Mouse (Mus musculus) embryonic facial prominence, embryonic 10.5 days (tissue): ENCODE data around the gene Letmd1. TPM values are rescaled to one million over a fixed set of nuclear protein-coding genes. Genes with fewer than 3 reads are reported as not detected.

Experiments used
- DNase-seq: peaks from one replicate; pipeline ENCODE4 v3.0.0-alpha.2; 2017; ENCODE audit warnings: low spot score
- H3K27ac ChIP-seq: fragments of 300-500 bp; sonication (generic); replicated peaks from 2 replicates; pipeline ENCODE4 v1.5.1; 2016; ENCODE audit warnings: mild to moderate bottlenecking
- H3K27me3 ChIP-seq: fragments of 300-500 bp; sonication (generic); replicated peaks from 2 replicates; pipeline ENCODE4 v1.6.1; 2016; ENCODE audit warnings: low read depth, mild to moderate bottlenecking; ENCODE audit not compliant: poor library complexity, severe bottlenecking
- H3K36me3 ChIP-seq: fragments of 300-500 bp; sonication (generic); replicated peaks from 2 replicates; pipeline ENCODE4 v1.6.1; 2016; ENCODE audit warnings: mild to moderate bottlenecking, moderate library complexity
- H3K4me1 ChIP-seq: fragments of 300-500 bp; sonication (generic); 2 replicates; pipeline ENCODE4 v1.6.1; 2016
- H3K4me3 ChIP-seq: fragments of 300-500 bp; sonication (generic); 2 replicates; pipeline ENCODE4 v1.5.1; 2016; ENCODE audit warnings: mild to moderate bottlenecking, moderate library complexity
- H3K9me3 ChIP-seq: fragments of 300-500 bp; sonication (generic); 2 replicates; pipeline ENCODE4 v1.6.1; 2016; ENCODE audit warnings: mild to moderate bottlenecking
- WGBS: fragments of 180-500 bp; shearing (Covaris S2); methylation state at CpG from one replicate; pipeline ENCODE4 v1.1.7; 2016; 5-methylcytosine and 5-hydroxymethylcytosine counted together
- polyA plus RNA-seq: library from polyadenylated mRNA; unstranded; fragments of >200 nt; fragmentation: Nextera tagmentation; extraction: Ambion mirVana; gene quantifications from 2 replicates; pipeline ENCODE4 v1.2.1, GENCODE M21; 2016

The Letmd1 gene
- polyA plus RNA-seq, 1 experiment from 2014 or later = 38.6 TPM

DNA sequence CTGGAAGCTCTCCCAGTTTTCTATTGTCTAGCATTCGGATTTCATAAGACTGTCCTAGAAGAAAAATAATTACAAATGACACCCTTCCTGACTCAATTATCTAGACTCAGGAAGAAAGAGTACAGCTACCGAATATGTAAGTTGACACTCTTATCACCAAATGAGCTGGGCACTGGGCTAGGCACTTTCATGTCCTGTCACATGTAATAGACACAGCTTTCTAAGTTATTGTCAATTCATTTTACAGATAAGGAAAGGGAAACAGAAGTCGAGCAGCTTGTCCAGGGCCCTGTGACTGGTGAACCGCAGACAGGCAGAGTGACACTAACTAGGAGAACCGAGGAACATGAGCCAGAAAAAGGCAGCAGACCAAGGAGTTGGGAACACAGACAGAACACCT is 59.1 kb downstream of the Letmd1 start:
- no peaks in the 10 kb centered on the region for H3K4me1 ChIP-seq
- WGBS = 88% methylated on average over 5 of the region's 5 CpGs

More for the DNA sequence above, 59.1 kb downstream of the Letmd1 start:
- H3K27ac ChIP-seq = no peak overlapping the region
- H3K27me3 ChIP-seq = no peaks in the 10 kb centered on the region
- peaks cover 54% of the 10 kb centered on the region for H3K36me3 ChIP-seq
- H3K4me3 ChIP-seq = no peak overlapping the region
- H3K9me3 ChIP-seq = no peaks in the 10 kb centered on the region
- DNase-seq = no peak

Other genes with a start within 250 kb of the Letmd1 start
- gene Atf1, start 241.2 kb upstream of the Letmd1 start, polyA plus RNA-seq = 36.8 and 42.2 TPM in 2 replicates
- not detected in 2 replicates for gene Tmprss12, start 188.2 kb upstream of the Letmd1 start, polyA plus RNA-seq
- 3.3 and 4.6 TPM in 2 replicates for gene Mettl7a1, start 164.9 kb upstream of the Letmd1 start, polyA plus RNA-seq
- gene Mettl7a3, start 134.1 kb upstream of the Letmd1 start, polyA plus RNA-seq = not detected in 2 replicates
- not detected in 2 replicates for gene Methig1, start 115.9 kb upstream of the Letmd1 start, polyA plus RNA-seq
- gene Mettl7a2, start 115.8 kb upstream of the Letmd1 start, polyA plus RNA-seq = not detected in 2 replicates
- not detected in 2 replicates for gene Higd1c, start 104.5 kb upstream of the Letmd1 start, polyA plus RNA-seq
- gene Gm5475, start 46.9 kb upstream of the Letmd1 start, polyA plus RNA-seq = 0.05 TPM in 1 of 2 replicates, not detected in the other
- gene Slc11a2, start 44.0 kb upstream of the Letmd1 start, polyA plus RNA-seq = 25.0 and 28.3 TPM in 2 replicates
- gene Csrnp2, start 26.5 kb downstream of the Letmd1 start, polyA plus RNA-seq = 24.2 and 25.4 TPM in 2 replicates
- gene Tfcp2, start 83.0 kb downstream of the Letmd1 start, polyA plus RNA-seq = 36.9 and 38.2 TPM in 2 replicates
- 3.7 and 5.4 TPM in 2 replicates for gene Pou6f1, start 131.0 kb downstream of the Letmd1 start, polyA plus RNA-seq
- gene Dazap2, start 146.3 kb downstream of the Letmd1 start, polyA plus RNA-seq = 200 and 212 TPM in 2 replicates
- gene Smagp, start 167.9 kb downstream of the Letmd1 start, polyA plus RNA-seq = 4.9 and 7.3 TPM in 2 replicates
- 2.1 and 4.0 TPM in 2 replicates for gene Bin2, start 200.5 kb downstream of the Letmd1 start, polyA plus RNA-seq
- 1.7 and 2.2 TPM in 2 replicates for gene Cela1, start 218.9 kb downstream of the Letmd1 start, polyA plus RNA-seq